Mouse (Mus musculus): Measurements from ENCODE around the gene Ank3. TPM values are rescaled to one million over a fixed set of nuclear protein-coding genes. Genes with fewer than 3 reads are reported as not detected.

Ank3 gene
- total and polyA plus RNA-seq, 3 experiments: 3.2 to 6.7 TPM; not detected in 1

- no peak overlapping the region for H3K4me3 ChIP-seq (ENCODE audit: control insufficient read depth in 1 of 2, insufficient read depth in 1 of 2, low read depth in 2 of 2, low read length in 2 of 2)
- TF ChIP-seq USF1 (IDR thresholded peaks at IDR 0.05; ENCODE audit: low read depth, low read length): no peak
- TF ChIP-seq JUND (IDR thresholded peaks at IDR 0.05; ENCODE audit: low read depth, low read length): no peak
- no peak for TF ChIP-seq RAD21 (IDR thresholded peaks at IDR 0.05; ENCODE audit: low read depth, low read length)
- TF ChIP-seq EP300 (IDR thresholded peaks at IDR 0.05; ENCODE audit: low read depth in 1 of 2, low read length in 2 of 2): no peak
- no peak for TF ChIP-seq CHD2 (IDR thresholded peaks at IDR 0.05; ENCODE audit: low read length)
- TF ChIP-seq MXI1 (IDR thresholded peaks at IDR 0.05; ENCODE audit: low read depth, low read length): no peak
- TF ChIP-seq MAZ (IDR thresholded peaks at IDR 0.05; ENCODE audit: low read depth, low read length): no peak
- TF ChIP-seq TCF12 (IDR thresholded peaks at IDR 0.05; ENCODE audit: low read depth, low read length): no peak
- TF ChIP-seq ETS1 (IDR thresholded peaks at IDR 0.05; ENCODE audit: low read depth, low read length): no peak
Observed at GRCm38 (mm10) chr10:69746322-69746721, 347.7 kb downstream of the Ank3 start.

GRCm38 (mm10) chr10:69746730-69747129 lies 348.2 kb downstream of the Ank3 start:
- DNase-seq (ENCODE audit: low read depth, low spot score): no peak
- no peak overlapping the region for H3K9ac ChIP-seq (ENCODE audit: control insufficient read depth, low read depth, low read length, poor library complexity, severe bottlenecking)
- H3K27me3 ChIP-seq (ENCODE audit: control insufficient read depth in 1 of 2, insufficient read depth in 2 of 2, low read length in 2 of 2): no peaks in the 10 kb centered on the region; a peak in 1 of 4 replicates

More at GRCm38 (mm10) chr10:69746322-69746721, 347.7 kb downstream of the Ank3 start:
- no peak for DNase-seq (ENCODE audit: low read depth, low spot score)
- no peaks in the 10 kb centered on the region for H3K79me2 ChIP-seq (ENCODE audit: control insufficient read depth, insufficient read depth, low read length, poor library complexity)
- H3K27ac ChIP-seq (ENCODE audit: control insufficient read depth, low read depth, low read length): no peak overlapping the region
- H3K4me1 ChIP-seq (ENCODE audit: control insufficient read depth in 1 of 2, insufficient read depth in 2 of 2, low read length in 2 of 2): no peaks in the 10 kb centered on the region
- H3K9me3 ChIP-seq (replicated peaks; ENCODE audit: insufficient read depth, low read length): no peaks in the 10 kb centered on the region
- no peak overlapping the region for H3K9ac ChIP-seq (ENCODE audit: control insufficient read depth, low read depth, low read length, poor library complexity, severe bottlenecking)
- no peaks in the 10 kb centered on the region for H3K36me3 ChIP-seq (ENCODE audit: control insufficient read depth in 1 of 2, insufficient read depth in 2 of 2, low read length in 2 of 2)
- no peaks in the 10 kb centered on the region; a peak in 1 of 4 replicates for H3K27me3 ChIP-seq (ENCODE audit: control insufficient read depth in 1 of 2, insufficient read depth in 2 of 2, low read length in 2 of 2)

GRCm38 (mm10) chr10:69751416-69751815 lies 352.8 kb downstream of the Ank3 start:
- no peaks in the 10 kb centered on the region for H3K9me3 ChIP-seq (replicated peaks; ENCODE audit: insufficient read depth, low read length)
- H3K79me2 ChIP-seq (ENCODE audit: control insufficient read depth, insufficient read depth, low read length, poor library complexity): no peaks in the 10 kb centered on the region
- no peak overlapping the region for H3K4me3 ChIP-seq (ENCODE audit: control insufficient read depth in 1 of 2, insufficient read depth in 1 of 2, low read depth in 2 of 2, low read length in 2 of 2)
- H3K27me3 ChIP-seq (ENCODE audit: control insufficient read depth in 1 of 2, insufficient read depth in 2 of 2, low read length in 2 of 2): no peaks in the 10 kb centered on the region; a peak in 1 of 4 replicates
- no peak overlapping the region for H3K9ac ChIP-seq (ENCODE audit: control insufficient read depth, low read depth, low read length, poor library complexity, severe bottlenecking)
- no peaks in the 10 kb centered on the region for H3K36me3 ChIP-seq (ENCODE audit: control insufficient read depth in 1 of 2, insufficient read depth in 2 of 2, low read length in 2 of 2)
- H3K27ac ChIP-seq (ENCODE audit: control insufficient read depth, low read depth, low read length): no peak overlapping the region
- TF ChIP-seq GATA1 (IDR thresholded peaks at IDR 0.05; ENCODE audit: low read depth, low read length) (no peak), MYC (IDR thresholded peaks at IDR 0.05; ENCODE audit: low read depth, low read length) (no peak), TBP (IDR thresholded peaks at IDR 0.05; ENCODE audit: low read depth, low read length) (no peak), E2F4 (IDR thresholded peaks at IDR 0.05; ENCODE audit: borderline replicate concordance, low read depth, low read length) (no peak), USF1 (IDR thresholded peaks at IDR 0.05; ENCODE audit: low read depth, low read length) (no peak), ETS1 (IDR thresholded peaks at IDR 0.05; ENCODE audit: low read depth, low read length) (no peak), MEF2A (IDR thresholded peaks at IDR 0.05; ENCODE audit: extremely low read depth, insufficient replicate concordance, low read depth, low read length, poor library complexity, severe bottlenecking) (no peak), POLR2AphosphoS2 (IDR thresholded peaks at IDR 0.05; ENCODE audit: low read length) (no peak), RCOR1 (IDR thresholded peaks at IDR 0.05; ENCODE audit: low read depth, low read length) (no peak), UBTF (IDR thresholded peaks at IDR 0.05; ENCODE audit: borderline replicate concordance, insufficient read depth, low read depth, low read length) (no peak), TAL1 (IDR thresholded peaks at IDR 0.05; ENCODE audit: low read length) (no peak), RAD21 (IDR thresholded peaks at IDR 0.05; ENCODE audit: low read depth, low read length) (no peak), MAX (IDR thresholded peaks at IDR 0.05; ENCODE audit: low read length) (no peak), CHD1 (IDR thresholded peaks at IDR 0.05; ENCODE audit: low read depth, low read length) (no peak), NELFE (IDR thresholded peaks at IDR 0.05; ENCODE audit: low read depth, low read length) (no peak), ELF1 (IDR thresholded peaks at IDR 0.05; ENCODE audit: low read depth, low read length) (no peak), ZNF384 (IDR thresholded peaks at IDR 0.05; ENCODE audit: low read depth, low read length) (no peak), BHLHE40 (IDR thresholded peaks at IDR 0.05; ENCODE audit: borderline replicate concordance, low read depth, low read length) (no peak), ZKSCAN1 (IDR thresholded peaks at IDR 0.05; ENCODE audit: low read depth, low read length) (no peak), TCF12 (IDR thresholded peaks at IDR 0.05; ENCODE audit: low read depth, low read length) (no peak)
- H3K4me1 ChIP-seq (ENCODE audit: control insufficient read depth in 1 of 2, insufficient read depth in 2 of 2, low read length in 2 of 2): no peaks in the 10 kb centered on the region
- no peak for DNase-seq (ENCODE audit: low read depth, low spot score)

More at GRCm38 (mm10) chr10:69746730-69747129, 348.2 kb downstream of the Ank3 start:
- Histone ChIP-seq H3K9me3 (replicated peaks; ENCODE audit: insufficient read depth, low read length) (no peaks in the 10 kb centered on the region), H3K4me3 (ENCODE audit: control insufficient read depth in 1 of 2, insufficient read depth in 1 of 2, low read depth in 2 of 2, low read length in 2 of 2) (no peak overlapping the region), H3K27ac (ENCODE audit: control insufficient read depth, low read depth, low read length) (no peak overlapping the region), H3K36me3 (ENCODE audit: control insufficient read depth in 1 of 2, insufficient read depth in 2 of 2, low read length in 2 of 2) (no peaks in the 10 kb centered on the region), H3K4me1 (ENCODE audit: control insufficient read depth in 1 of 2, insufficient read depth in 2 of 2, low read length in 2 of 2) (no peaks in the 10 kb centered on the region), H3K79me2 (ENCODE audit: control insufficient read depth, insufficient read depth, low read length, poor library complexity) (no peaks in the 10 kb centered on the region)
- TF ChIP-seq TAL1 (IDR thresholded peaks at IDR 0.05; ENCODE audit: low read length): no peak
- TF ChIP-seq E2F4 (IDR thresholded peaks at IDR 0.05; ENCODE audit: borderline replicate concordance, low read depth, low read length): no peak
- TF ChIP-seq MXI1 (IDR thresholded peaks at IDR 0.05; ENCODE audit: low read depth, low read length): no peak
- TF ChIP-seq MEF2A (IDR thresholded peaks at IDR 0.05; ENCODE audit: extremely low read depth, insufficient replicate concordance, low read depth, low read length, poor library complexity, severe bottlenecking): no peak
- no peak for TF ChIP-seq SMC3 (IDR thresholded peaks at IDR 0.05; ENCODE audit: low read depth, low read length)

All from MEL (cell line).